Mouse (Mus musculus) limb, embryonic 10.5 days (tissue): Measurements from ENCODE around the gene Tomm22. TPM values are rescaled to one million over a fixed set of nuclear protein-coding genes. Genes with fewer than 3 reads are reported as not detected.

Experiments used
- DNase-seq: peaks from one replicate; pipeline ENCODE4 v3.0.0-alpha.2; 2017; ENCODE audit warnings: low spot score
- H3K27ac ChIP-seq: fragments of 300-500 bp; sonication (generic); 2 replicates; pipeline ENCODE4 v1.5.1; 2016; ENCODE audit warnings: mild to moderate bottlenecking
- H3K27me3 ChIP-seq: fragments of 300-500 bp; sonication (generic); 2 replicates; pipeline ENCODE4 v1.6.1; 2016; ENCODE audit warnings: low read depth, mild to moderate bottlenecking; ENCODE audit not compliant: poor library complexity, severe bottlenecking
- H3K36me3 ChIP-seq: fragments of 300-500 bp; sonication (generic); 2 replicates; pipeline ENCODE4 v1.6.1; 2016; ENCODE audit warnings: mild to moderate bottlenecking, moderate library complexity
- H3K4me1 ChIP-seq: fragments of 300-500 bp; sonication (generic); 2 replicates; pipeline ENCODE4 v1.6.1; 2016
- H3K4me3 ChIP-seq: fragments of 300-500 bp; sonication (generic); 2 replicates; pipeline ENCODE4 v1.5.1; 2016; ENCODE audit warnings: mild to moderate bottlenecking, moderate library complexity
- H3K9me3 ChIP-seq: fragments of 300-500 bp; sonication (generic); replicated peaks from 2 replicates; pipeline ENCODE4 v1.6.1; 2016; ENCODE audit warnings: mild to moderate bottlenecking
- WGBS: fragments of 180-500 bp; shearing (Covaris S2); methylation state at CpG from one replicate; pipeline ENCODE4 v1.1.7; 2016; 5-methylcytosine and 5-hydroxymethylcytosine counted together
- polyA plus RNA-seq: library from polyadenylated mRNA; unstranded; fragments of >200 nt; fragmentation: Nextera tagmentation; extraction: Ambion mirVana; gene quantifications from 2 replicates; pipeline ENCODE4 v1.2.1, GENCODE M21; 2016

Tomm22 gene
- polyA plus RNA-seq = 253 and 284 TPM in 2 replicates

DNA sequence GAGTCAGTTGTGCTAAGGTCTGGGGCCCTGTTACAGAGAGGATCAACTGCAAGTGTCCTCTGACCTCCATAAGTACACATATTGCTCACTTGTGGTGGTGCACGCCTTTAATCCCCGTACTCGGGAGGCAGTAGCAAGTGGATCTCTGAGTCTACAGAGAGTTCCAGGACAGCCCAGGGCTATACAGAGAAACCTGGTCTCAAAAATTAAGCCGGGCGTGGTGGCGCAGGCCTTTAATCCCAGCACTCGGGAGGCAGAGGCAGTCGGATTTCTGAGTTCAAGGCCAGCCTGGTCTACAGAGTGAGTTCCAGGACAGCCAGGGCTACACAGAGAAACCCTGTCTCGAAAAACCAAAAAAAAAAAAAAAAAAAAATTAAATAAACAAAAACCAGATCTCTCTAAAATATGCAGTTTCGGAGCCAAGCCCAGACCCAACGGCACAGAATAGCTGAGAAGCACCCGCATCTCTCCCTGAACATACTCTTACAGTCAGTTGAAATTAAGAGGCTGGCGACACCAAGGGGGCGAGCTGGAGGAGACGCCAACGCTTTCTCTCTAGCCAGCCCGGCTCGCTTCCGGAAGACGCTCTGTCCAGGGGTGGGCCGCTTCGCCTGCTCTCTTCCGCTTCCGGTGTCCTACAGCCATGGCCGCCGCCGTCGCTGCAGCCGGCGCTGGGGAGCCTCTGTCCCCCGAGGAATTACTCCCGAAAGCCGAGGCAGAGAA is at the start of gene Tomm22:
TSS of gene Tomm22 (plus strand) at position 613 of the 723 bp plus-strand sequence.
- 21% methylated on average over 33 of the region's 33 CpGs for WGBS
- peak within 1 kb of the TSS; percentile 88 for H3K27ac ChIP-seq
- H3K36me3 ChIP-seq = peaks cover 64% of the 10 kb centered on the region

DNA sequence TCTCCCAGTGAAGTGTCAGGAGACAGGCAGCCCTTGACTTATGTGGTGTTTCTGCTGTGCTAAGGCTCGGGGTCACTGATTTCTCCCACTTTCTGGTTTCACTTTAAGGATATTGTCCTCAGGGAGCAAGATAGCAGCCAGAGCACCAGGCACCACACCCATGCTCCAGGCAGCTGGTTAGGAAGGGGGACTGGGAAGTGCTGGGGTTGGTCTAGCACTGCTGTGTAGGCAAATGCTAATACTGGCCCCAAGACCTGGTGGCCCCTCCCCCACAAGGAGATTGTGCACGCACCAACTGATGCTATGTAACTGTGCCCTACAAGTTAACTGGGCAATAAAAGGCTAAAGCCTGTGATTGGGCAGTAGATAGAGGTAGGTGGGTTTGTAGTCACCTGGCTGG is 40.2 kb upstream of the Tomm22 start:
- Histone ChIP-seq H3K9me3 (no peaks in the 10 kb centered on the region), H3K4me3 (no peak overlapping the region), H3K27me3 (no peaks in the 10 kb centered on the region), H3K4me1 (peaks cover 8% of the 10 kb centered on the region; the same call in 1 of the 2 replicates), H3K27ac (no peak overlapping the region), H3K36me3 (peaks cover 60% of the 10 kb centered on the region)
- 67% methylated on average over 2 of the region's 2 CpGs for WGBS
- no peak for DNase-seq

More for the DNA sequence above, at the start of gene Tomm22:
- DNase-seq = peak; percentile 93
- Histone ChIP-seq H3K9me3 (no peaks in the 10 kb centered on the region), H3K4me1 (peaks cover 6% of the 10 kb centered on the region), H3K27me3 (no peaks in the 10 kb centered on the region), H3K4me3 (peak within 1 kb of the TSS; percentile 94)

DNA sequence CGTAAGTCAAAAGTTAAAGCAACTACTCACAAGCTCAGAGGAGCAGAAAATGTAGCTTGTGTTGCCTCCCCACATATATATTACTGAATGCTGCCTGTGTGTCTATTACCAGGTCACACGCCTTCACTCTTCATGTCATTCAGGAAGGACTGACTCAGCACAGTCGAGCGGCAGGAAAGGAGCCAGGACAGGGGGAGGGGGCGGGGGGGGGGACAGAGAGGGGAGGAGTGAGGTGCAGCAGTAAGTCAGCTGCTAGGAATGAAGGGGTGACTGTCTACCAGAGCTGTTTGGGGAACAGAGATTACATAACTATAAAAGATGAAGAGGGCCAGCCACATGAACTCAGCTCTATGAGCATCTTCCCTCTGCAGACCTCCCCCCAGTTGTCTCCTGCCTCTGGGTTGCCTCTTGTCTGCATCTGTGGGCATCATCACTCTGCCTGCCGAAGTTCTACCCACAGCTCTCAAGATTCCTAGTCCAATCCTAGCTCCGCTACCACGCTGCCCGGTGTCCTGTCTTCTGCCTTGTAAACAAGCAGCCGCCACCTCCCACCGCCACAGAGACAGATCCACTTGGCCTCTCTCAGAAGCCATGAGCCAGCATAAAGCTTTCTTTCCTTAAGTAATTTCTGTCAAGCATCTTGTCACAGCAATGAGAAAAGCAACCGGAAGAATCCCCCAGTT is 29.4 kb upstream of the Tomm22 start:
- 0 out of 2 replicates have a peak, but pooled peaks cover 4% of the 10 kb centered on the region for H3K4me1 ChIP-seq
- peaks cover 32% of the 10 kb centered on the region for H3K36me3 ChIP-seq
- H3K27ac ChIP-seq = no peak overlapping the region
- no peak for DNase-seq
- no peaks in the 10 kb centered on the region for H3K9me3 ChIP-seq
- 76% methylated on average over 12 of the region's 12 CpGs for WGBS
- H3K27me3 ChIP-seq = no peaks in the 10 kb centered on the region
- no peak overlapping the region for H3K4me3 ChIP-seq

GRCm38 (mm10) chr15:79645483-79645882 is 25.2 kb upstream of the Tomm22 start:
- H3K27ac ChIP-seq = no peak overlapping the region
- no peak overlapping the region for H3K4me3 ChIP-seq
- H3K36me3 ChIP-seq = peaks cover 18% of the 10 kb centered on the region; the same call in 1 of the 2 replicates
- H3K27me3 ChIP-seq = no peaks in the 10 kb centered on the region
- H3K4me1 ChIP-seq = 0 out of 2 replicates have a peak, but pooled peaks cover 4% of the 10 kb centered on the region
- H3K9me3 ChIP-seq = no peaks in the 10 kb centered on the region
- 77% methylated on average over 2 of the region's 2 CpGs for WGBS
- no peak for DNase-seq

- 0 out of 2 replicates have a peak, but pooled peaks cover 4% of the 10 kb centered on the region for H3K4me1 ChIP-seq
- 87% methylated on average over 12 of the region's 12 CpGs for WGBS
Observed at GRCm38 (mm10) chr15:79648130-79648529, 22.5 kb upstream of the Tomm22 start.

GRCm38 (mm10) chr15:79650569-79650968 is 20.1 kb upstream of the Tomm22 start:
- no peak overlapping the region for H3K27ac ChIP-seq
- peak; percentile 46 for DNase-seq

More at GRCm38 (mm10) chr15:79648130-79648529, 22.5 kb upstream of the Tomm22 start:
- DNase-seq = no peak
- Histone ChIP-seq H3K4me3 (no peak overlapping the region), H3K27ac (no peak overlapping the region), H3K27me3 (no peaks in the 10 kb centered on the region), H3K9me3 (no peaks in the 10 kb centered on the region), H3K36me3 (peaks cover 19% of the 10 kb centered on the region; the same call in 1 of the 2 replicates)

DNA sequence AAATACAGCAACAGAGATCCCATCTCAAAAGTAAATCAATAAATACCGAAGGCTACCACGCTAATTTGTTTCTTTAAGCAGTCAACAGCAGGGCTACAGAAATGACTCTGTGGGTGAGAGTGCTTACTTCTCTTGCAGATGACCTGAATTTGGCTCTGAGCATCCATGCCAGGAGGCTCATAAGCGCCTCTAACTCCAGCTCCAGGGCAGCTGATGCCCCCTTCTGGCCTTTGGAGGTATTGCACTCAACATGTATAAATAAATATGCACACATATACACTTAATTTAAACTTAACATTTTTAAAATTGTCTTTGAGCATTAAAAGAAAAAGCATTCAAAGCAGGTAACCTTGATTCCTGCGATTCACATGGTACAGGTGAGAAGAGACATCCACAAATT is 19.2 kb upstream of the Tomm22 start:
- 73% methylated on average over 4 of the region's 4 CpGs for WGBS
- Histone ChIP-seq H3K36me3 (peaks cover 18% of the 10 kb centered on the region; the same call in 1 of the 2 replicates), H3K9me3 (no peaks in the 10 kb centered on the region), H3K27me3 (no peaks in the 10 kb centered on the region), H3K27ac (no peak overlapping the region), H3K4me3 (no peak overlapping the region), H3K4me1 (no peaks in the 10 kb centered on the region)
- peak; percentile 29 for DNase-seq

More at GRCm38 (mm10) chr15:79650569-79650968, 20.1 kb upstream of the Tomm22 start:
- H3K36me3 ChIP-seq = peaks cover 18% of the 10 kb centered on the region; the same call in 1 of the 2 replicates
- H3K4me3 ChIP-seq = no peak overlapping the region
- no peaks in the 10 kb centered on the region for H3K27me3 ChIP-seq
- H3K9me3 ChIP-seq = no peaks in the 10 kb centered on the region
- no peaks in the 10 kb centered on the region for H3K4me1 ChIP-seq

DNA sequence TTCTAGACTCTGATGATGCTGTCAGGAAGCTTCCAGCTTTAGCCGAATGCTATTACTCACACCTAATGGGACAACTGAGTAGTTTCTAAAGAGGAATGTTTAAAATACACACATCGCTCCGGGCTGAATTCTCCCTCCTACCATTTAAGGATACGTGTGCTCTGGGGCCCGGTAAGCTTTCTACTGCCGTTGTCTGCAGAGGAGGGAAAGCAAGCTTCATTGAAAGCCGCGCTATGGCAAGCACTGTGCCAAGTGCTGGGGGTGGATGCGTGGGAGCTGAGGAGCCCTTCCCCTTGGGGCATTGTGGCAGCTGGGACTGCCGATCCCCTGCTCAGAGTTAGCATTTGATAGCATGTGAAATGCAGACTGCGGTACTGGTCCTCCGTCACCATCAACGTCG is 14.2 kb upstream of the Tomm22 start:
- WGBS = 95% methylated on average over 14 of the region's 14 CpGs

GRCm38 (mm10) chr15:79657837-79658530 is 12.7 kb upstream of the Tomm22 start:
- Histone ChIP-seq H3K27me3 (no peaks in the 10 kb centered on the region), H3K27ac (peak overlapping the region; percentile 95), H3K36me3 (peaks cover 21% of the 10 kb centered on the region), H3K4me1 (peaks cover 13% of the 10 kb centered on the region), H3K4me3 (peak overlapping the region; percentile 68), H3K9me3 (peaks cover 2% of the 10 kb centered on the region; the same call in 1 of the 2 replicates)
- peak; percentile 84 for DNase-seq
- 4% methylated on average over 16 of the region's 16 CpGs for whole genome bisulfite sequencing

More for the DNA sequence above, 14.2 kb upstream of the Tomm22 start:
- H3K27ac ChIP-seq = no peak overlapping the region
- no peak overlapping the region for H3K4me3 ChIP-seq
- DNase-seq = no peak
- H3K27me3 ChIP-seq = no peaks in the 10 kb centered on the region
- H3K4me1 ChIP-seq = peaks cover 13% of the 10 kb centered on the region
- H3K36me3 ChIP-seq = peaks cover 10% of the 10 kb centered on the region
- H3K9me3 ChIP-seq = no peaks in the 10 kb centered on the region; the same call in 1 of the 2 replicates

GRCm38 (mm10) chr15:79658531-79659375 is 11.9 kb upstream of the Tomm22 start, which contains the start of the genes Fam227a and Cby1:
Gene Fam227a (minus strand): TSS chr15:79658956.
Gene Cby1 (plus strand): TSS chr15:79659199.
- H3K27ac ChIP-seq = peak within 1 kb of the TSS; percentile 95
- H3K36me3 ChIP-seq = peaks cover 29% of the 10 kb centered on the region
- WGBS = under 1% methylated on average over 55 of the region's 55 CpGs
- peak within 1 kb of the TSS; percentile 68 for H3K4me3 ChIP-seq
- DNase-seq = peak; percentile 99
- peaks cover 2% of the 10 kb centered on the region; the same call in 1 of the 2 replicates for H3K9me3 ChIP-seq
- no peaks in the 10 kb centered on the region for H3K27me3 ChIP-seq
- H3K4me1 ChIP-seq = peaks cover 13% of the 10 kb centered on the region

DNA sequence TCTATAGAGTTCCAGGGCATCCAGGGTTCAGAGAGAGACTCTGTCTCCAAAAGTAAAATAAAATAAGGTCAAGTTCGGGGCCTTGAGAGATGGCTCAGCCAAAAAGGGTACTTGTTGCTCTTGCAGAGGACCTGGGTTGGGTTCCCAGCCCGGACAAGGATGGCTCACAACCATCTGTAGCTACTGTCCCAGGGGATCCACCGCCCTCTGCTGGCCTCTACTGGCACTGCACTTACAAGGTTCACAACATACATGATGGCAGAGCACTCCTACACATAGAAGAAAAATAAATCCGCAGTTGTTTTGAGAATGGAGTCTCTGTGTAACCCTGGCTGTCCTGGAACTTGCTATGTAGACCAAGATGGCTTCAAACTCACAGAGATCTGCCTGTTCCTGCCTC is 8.8 kb upstream of the Tomm22 start:
- 74% methylated on average over 4 of the region's 4 CpGs for WGBS
- peak; percentile 52 for DNase-seq
- Histone ChIP-seq H3K4me3 (no peak overlapping the region), H3K27ac (no peak overlapping the region), H3K4me1 (peaks cover 13% of the 10 kb centered on the region), H3K36me3 (peaks cover 43% of the 10 kb centered on the region), H3K27me3 (no peaks in the 10 kb centered on the region), H3K9me3 (peaks cover 2% of the 10 kb centered on the region; the same call in 1 of the 2 replicates)

- no peaks in the 10 kb centered on the region for H3K27me3 ChIP-seq
- no peak overlapping the region for H3K4me3 ChIP-seq
- 93% methylated on average over 8 of the region's 8 CpGs for WGBS
- no peak for DNase-seq
- peaks cover 2% of the 10 kb centered on the region; the same call in 1 of the 2 replicates for H3K9me3 ChIP-seq
- peaks cover 4% of the 10 kb centered on the region for H3K4me1 ChIP-seq
- H3K27ac ChIP-seq = no peak overlapping the region
- peaks cover 55% of the 10 kb centered on the region for H3K36me3 ChIP-seq
Observed at GRCm38 (mm10) chr15:79664666-79665065, 6.0 kb upstream of the Tomm22 start.
